Mouse (Mus musculus) Patski (cell line): ENCODE data around the gene Eif4e3. TPM values are rescaled to one million over a fixed set of nuclear protein-coding genes. Genes with fewer than 3 reads are reported as not detected.

Source experiments
- ATAC-seq: fragments of 100-300 bp; one replicate; pipeline ENCODE4 v1.8.0; 2021
- CTCF ChIA-PET: fragments of 350-600 bp; sonication (Branson Sonifier 250); formaldehyde crosslinking; loops from one replicate; lab custom pipeline; 2022; ENCODE audit warnings: inconsistent platforms; lab: Charles Lee
- POLR2A ChIA-PET: fragments of 350-600 bp; sonication (Branson Sonifier 250); formaldehyde crosslinking; loops from one replicate; lab custom pipeline; 2022; ENCODE audit warnings: antibody characterized with exemption, inconsistent platforms; lab: Charles Lee
- DNase-seq: peaks from one replicate; pipeline ENCODE4 v3.0.0-alpha.2; 2011; ENCODE audit warnings: low read depth, low spot score
- H3K27me3 ChIP-seq: fragments of 371-371 bp; one replicate; pipeline ENCODE4 v1.5.1; 2021
- CTCF ChIP-seq: fragments of 100-300 bp; IDR thresholded peaks from one replicate; pipeline ENCODE4 v1.5.1; 2021
- in situ Hi-C: fragments of 300-500 bp; cut with MboI; formaldehyde crosslinking; loops from 3 replicates; pipeline ENCODE4 v1.11.1; 2018; ENCODE audit warnings: low pct_unique_long_range_greater_than_20kb, mixed read lengths
- polyA plus RNA-seq: library from polyadenylated mRNA; unstranded; gene quantifications from one replicate; pipeline ENCODE4 v1.2.3, GENCODE M21; 2021

Eif4e3 gene
- polyA plus RNA-seq: 12.4 TPM

GRCm38 (mm10) chr6:99666318-99667171 is at the start of gene Eif4e3, which contains the start of gene Gm20696:
TSS of gene Eif4e3 (minus strand) at chr6:99666771.
TSS of gene Gm20696 (minus strand) at chr6:99666797.
- ChIA-PET CTCF (interaction anchor here (1.7 kb wide), 1 partner anchor 18 kb away, joined by 6 read pairs; no protein-coding TSS in a partner anchor), POLR2A (no interaction called here)
- H3K27me3 ChIP-seq: no peaks in the 10 kb centered on the region
- ATAC-seq (peak; percentile 79), DNase-seq (no peak)
- TF ChIP-seq CTCF: no peak
- in situ Hi-C loops: no loop called here

GRCm38 (mm10) chr6:99715913-99716312 is 49.3 kb upstream of the Eif4e3 start:
- POLR2A ChIA-PET: interaction anchor here (0.7 kb wide), 2 partner anchors 8 to 10 kb away, joined by 3 read pairs; partner anchors contain the start of gene Prok2
- in situ Hi-C loops: no loop called here
- CTCF ChIA-PET: no interaction called here
- no peak for DNase-seq
- no peak for ATAC-seq
- no peak for TF ChIP-seq CTCF
- H3K27me3 ChIP-seq: peaks cover 4% of the 10 kb centered on the region

GRCm38 (mm10) chr6:99715191-99715590 is 48.6 kb upstream of the Eif4e3 start:
- ChIA-PET CTCF (no interaction called here), POLR2A (interaction anchor here (0.7 kb wide), 2 partner anchors 7 to 11 kb away, joined by 3 read pairs; partner anchors contain the start of gene Prok2)
- in situ Hi-C loops: no loop called here
- no peak for TF ChIP-seq CTCF
- peaks cover 4% of the 10 kb centered on the region for H3K27me3 ChIP-seq
- ATAC-seq (no peak), DNase-seq (no peak)

GRCm38 (mm10) chr6:99713256-99713655 is 46.7 kb upstream of the Eif4e3 start:
- in situ Hi-C loops: no loop called here
- no peak for TF ChIP-seq CTCF
- DNase-seq: no peak
- CTCF ChIA-PET: no interaction called here
- POLR2A ChIA-PET: no interaction called here
- no peak for ATAC-seq
- peaks cover 4% of the 10 kb centered on the region for H3K27me3 ChIP-seq

- DNase-seq: no peak
- CTCF ChIA-PET: interaction anchor here (0.7 kb wide), 1 partner anchor 70 kb away, joined by 3 read pairs; no protein-coding TSS in a partner anchor
- POLR2A ChIA-PET: no interaction called here
- no peak for TF ChIP-seq CTCF
- in situ Hi-C loops: no loop called here
- no peak for ATAC-seq
- H3K27me3 ChIP-seq: peaks cover 4% of the 10 kb centered on the region
Observed at GRCm38 (mm10) chr6:99711576-99712101, 45.1 kb upstream of the Eif4e3 start.

GRCm38 (mm10) chr6:99700484-99700883 is 33.9 kb upstream of the Eif4e3 start:
- CTCF ChIA-PET: no interaction called here
- peak; percentile 68 for ATAC-seq
- no peak for TF ChIP-seq CTCF

GRCm38 (mm10) chr6:99692916-99693841 is 26.6 kb upstream of the Eif4e3 start:
- in situ Hi-C loops: no loop called here
- no peak for TF ChIP-seq CTCF
- ChIA-PET CTCF (no interaction called here), POLR2A (no interaction called here)
- peaks cover 7% of the 10 kb centered on the region for H3K27me3 ChIP-seq
- no peak for DNase-seq
- peak; percentile 44 for ATAC-seq

More at GRCm38 (mm10) chr6:99700484-99700883, 33.9 kb upstream of the Eif4e3 start:
- DNase-seq: peak; percentile 48
- POLR2A ChIA-PET: no interaction called here
- H3K27me3 ChIP-seq: no peaks in the 10 kb centered on the region
- in situ Hi-C loops: no loop called here

- POLR2A ChIA-PET: no interaction called here
- TF ChIP-seq CTCF: no peak
- peaks cover 7% of the 10 kb centered on the region for H3K27me3 ChIP-seq
- no peak for DNase-seq
- CTCF ChIA-PET: no interaction called here
- ATAC-seq: peak; percentile 38
- in situ Hi-C loops: no loop called here
Observed at GRCm38 (mm10) chr6:99692206-99692915, 25.8 kb upstream of the Eif4e3 start, which contains the start of gene Gpr27. TSS of gene Gpr27 (plus strand) at chr6:99692679.

GRCm38 (mm10) chr6:99691666-99692205 is 25.2 kb upstream of the Eif4e3 start:
- CTCF ChIA-PET: no interaction called here
- POLR2A ChIA-PET: no interaction called here
- in situ Hi-C loops: no loop called here
- DNase-seq (no peak), ATAC-seq (no peak)
- TF ChIP-seq CTCF: no peak
- H3K27me3 ChIP-seq: peaks cover 7% of the 10 kb centered on the region
